8 mouse cellular contexts compared by ENCODE assay signal in genomic region chr3:150954897-150955296, GRCm38 (mm10).
"Had no signal": no experiment of that assay in that cellular context is flagged by ENCODE, and none has a peak within 500 bp of the region (broad histone marks: within the 10 kb centered on the region; RNA-seq: fewer than 3 reads in every experiment).

No protein-coding gene starts in this region.

- DNase-seq: kidney, adult 2 months; kidney, postnatal 14 days; lung, adult 2 months; lung, postnatal 36 days; thymus, postnatal 4 days had no signal

- ATAC-seq: intestine, embryonic 16.5 days; lung, postnatal 0 days; midbrain, embryonic 13.5 days had no signal
